Mouse (Mus musculus) lung, embryonic 16.5 days (tissue): ENCODE data around the gene Adtrp. TPM values are rescaled to one million over a fixed set of nuclear protein-coding genes. Genes with fewer than 3 reads are reported as not detected.

Experiments
- ATAC-seq: fragments of 200-750 bp; cut with Nextera tagmentation; 2 replicates; pipeline ENCODE4 v1.8.0; 2017; ENCODE audit warnings: low read depth, mild to moderate bottlenecking, moderate library complexity
- H3K27ac ChIP-seq: fragments of 300-500 bp; sonication (generic); 2 replicates; pipeline ENCODE4 v1.5.1; 2014; ENCODE audit warnings: mild to moderate bottlenecking, control low read depth, low read length
- H3K27me3 ChIP-seq: fragments of 300-500 bp; sonication (generic); 2 replicates; pipeline ENCODE4 v1.6.1; 2014; ENCODE audit warnings: low read depth, low read length, mixed read lengths; ENCODE audit not compliant: control insufficient read depth, insufficient read depth
- H3K36me3 ChIP-seq: fragments of 300-500 bp; sonication (generic); 2 replicates; pipeline ENCODE4 v1.6.1; 2014; ENCODE audit warnings: low read length; ENCODE audit not compliant: control insufficient read depth, insufficient read depth
- H3K4me1 ChIP-seq: fragments of 300-500 bp; sonication (generic); replicated peaks from 2 replicates; pipeline ENCODE4 v1.6.1; 2014; ENCODE audit warnings: low read length, mixed read lengths; ENCODE audit not compliant: control insufficient read depth, insufficient read depth
- H3K4me2 ChIP-seq: fragments of 300-500 bp; sonication (generic); 2 replicates; pipeline ENCODE4 v1.6.1; 2014; ENCODE audit warnings: low read depth, low read length, control low read depth
- H3K4me3 ChIP-seq: fragments of 300-500 bp; sonication (generic); 2 replicates; pipeline ENCODE4 v1.5.1; 2014; ENCODE audit warnings: mild to moderate bottlenecking, low read length, control low read depth
- H3K9ac ChIP-seq: fragments of 300-500 bp; sonication (generic); 2 replicates; pipeline ENCODE4 v1.6.1; 2014; ENCODE audit warnings: low read length, control low read depth
- H3K9me3 ChIP-seq: fragments of 300-500 bp; sonication (generic); 2 replicates; pipeline ENCODE4 v1.6.1; 2016; ENCODE audit warnings: low read length; ENCODE audit not compliant: control insufficient read depth
- WGBS: fragments of 180-500 bp; shearing (Covaris S2); extraction: QIAGEN DNeasy Blood & Tissue Kit; methylation state at CpG from one replicate; pipeline ENCODE4 v1.1.7; 2014; 5-methylcytosine and 5-hydroxymethylcytosine counted together
- polyA plus RNA-seq: library from polyadenylated mRNA; unstranded; fragments of >200 nt; fragmentation: Nextera tagmentation; extraction: Ambion mirVana; gene quantifications from 2 replicates; pipeline ENCODE4 v1.2.1, GENCODE M21; 2015

The Adtrp gene
- polyA plus RNA-seq, 1 experiment from 2014 or later: 0.39 TPM

DNA sequence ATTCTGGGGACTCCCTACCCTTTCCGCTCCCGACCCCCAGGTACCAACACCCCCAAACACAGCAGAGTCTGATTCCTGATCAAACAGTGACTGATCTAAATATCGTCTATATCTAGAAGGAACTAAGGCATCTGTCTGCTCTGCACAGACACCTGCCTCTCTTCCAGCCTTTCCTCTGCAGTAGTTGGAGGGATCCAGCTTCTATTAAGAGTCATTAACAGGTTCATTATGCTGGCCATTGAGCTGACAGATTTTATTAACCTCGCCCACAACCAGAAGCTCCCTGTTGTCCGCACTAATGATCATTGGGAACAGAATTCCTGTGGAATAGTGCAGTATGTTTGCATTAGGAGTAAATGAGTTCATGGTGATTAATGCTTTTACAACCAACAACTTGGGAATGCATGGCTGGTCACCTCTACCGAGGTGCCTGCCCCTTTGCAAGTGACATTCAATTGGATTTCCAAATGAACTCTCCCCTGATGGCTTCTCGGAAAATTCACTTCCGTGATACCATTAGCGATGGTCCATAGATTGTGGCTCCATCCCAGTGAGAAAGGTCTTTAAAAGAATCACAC is 67.8 kb downstream of the Adtrp start:
- Histone ChIP-seq H3K9ac (no peak overlapping the region), H3K27me3 (no peaks in the 10 kb centered on the region), H3K4me1 (no peaks in the 10 kb centered on the region), H3K4me2 (no peak overlapping the region), H3K4me3 (no peak overlapping the region), H3K9me3 (no peaks in the 10 kb centered on the region), H3K27ac (no peak overlapping the region), H3K36me3 (no peaks in the 10 kb centered on the region)
- no peak for ATAC-seq
- WGBS: 87% methylated on average over 9 of the region's 9 CpGs

DNA sequence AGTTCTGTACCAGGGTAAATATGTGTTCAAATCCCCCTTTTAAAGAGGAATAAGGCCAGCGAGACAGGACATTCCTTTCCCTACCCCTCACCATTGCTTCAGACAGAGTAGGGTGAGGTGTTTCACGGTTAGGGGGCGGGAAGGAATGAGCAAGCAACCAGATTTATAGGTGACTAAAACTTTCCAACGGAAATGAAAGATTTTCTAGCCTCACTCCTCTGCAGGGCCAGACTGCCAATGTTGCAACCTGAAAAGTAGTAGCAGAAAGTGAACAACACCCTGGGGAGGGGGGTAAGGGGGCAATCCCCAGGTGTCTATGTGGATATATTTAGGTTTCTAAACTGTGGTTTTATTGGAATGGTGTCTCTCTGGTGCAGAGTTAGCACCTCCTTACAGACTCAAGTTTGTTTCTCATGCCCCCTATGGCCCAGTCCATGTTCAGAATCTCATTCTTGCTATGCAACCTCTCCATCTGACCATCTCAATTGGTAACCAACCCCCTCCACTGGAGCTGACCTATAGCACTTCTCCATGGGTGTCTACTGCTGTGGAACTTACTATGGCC is 73.6 kb downstream of the Adtrp start:
- H3K9me3 ChIP-seq: no peaks in the 10 kb centered on the region
- no peaks in the 10 kb centered on the region for H3K4me1 ChIP-seq
- H3K4me2 ChIP-seq: no peak overlapping the region
- 78% methylated on average over 4 of the region's 4 CpGs for WGBS
- no peak overlapping the region for H3K4me3 ChIP-seq
- H3K36me3 ChIP-seq: no peaks in the 10 kb centered on the region
- H3K27me3 ChIP-seq: no peaks in the 10 kb centered on the region
- no peak overlapping the region for H3K27ac ChIP-seq
- no peak for ATAC-seq
- no peak overlapping the region for H3K9ac ChIP-seq

DNA sequence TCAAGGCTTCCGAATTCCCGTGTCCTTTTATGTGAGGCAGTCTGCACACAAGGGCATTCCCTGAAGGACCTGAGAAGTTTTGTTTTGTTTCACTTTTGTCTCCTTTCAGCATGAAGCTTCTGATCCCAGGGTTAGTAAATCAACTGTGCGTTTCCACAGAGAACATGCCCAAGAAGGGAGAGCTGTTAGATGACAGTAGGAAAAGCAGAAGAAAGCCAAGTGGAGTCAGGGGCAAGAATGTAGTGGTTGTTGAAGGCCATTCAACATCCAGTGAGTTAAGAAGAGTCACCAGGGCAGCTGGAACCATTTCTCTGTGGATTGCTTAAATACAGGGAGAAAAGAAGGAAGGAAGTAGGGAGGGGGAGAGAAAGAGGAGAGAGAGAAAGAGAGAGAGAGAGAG is 76.4 kb downstream of the Adtrp start:
- WGBS: 41% methylated on average over 3 of the region's 3 CpGs
- Histone ChIP-seq H3K9ac (no peak overlapping the region), H3K27ac (no peak overlapping the region)

DNA sequence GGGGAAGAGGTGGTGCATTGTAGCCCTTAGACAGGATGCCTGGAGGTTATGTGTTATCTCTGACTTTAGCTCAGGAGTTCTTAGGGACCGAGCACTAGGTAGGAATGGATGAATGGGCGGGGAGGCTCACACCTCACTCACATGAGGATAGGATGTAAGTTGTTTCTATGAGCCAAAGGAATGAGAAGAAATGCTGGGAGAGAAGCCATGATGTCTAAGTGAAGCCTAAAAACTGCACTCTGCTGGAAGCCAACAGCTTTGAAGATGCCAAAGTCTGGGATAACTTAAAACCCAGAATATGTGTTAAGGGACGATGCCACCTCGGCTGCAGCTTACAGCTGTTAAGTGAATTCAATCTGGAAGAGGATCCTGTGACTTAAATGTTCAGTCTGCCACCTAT is 79.5 kb downstream of the Adtrp start:
- WGBS: 87% methylated on average over 4 of the region's 4 CpGs
- Histone ChIP-seq H3K4me1 (no peaks in the 10 kb centered on the region), H3K36me3 (no peaks in the 10 kb centered on the region), H3K27ac (no peak overlapping the region), H3K9me3 (no peaks in the 10 kb centered on the region), H3K4me2 (no peak overlapping the region), H3K4me3 (no peak overlapping the region), H3K27me3 (no peaks in the 10 kb centered on the region), H3K9ac (no peak overlapping the region)
- no peak for ATAC-seq

More for the DNA sequence above, 76.4 kb downstream of the Adtrp start:
- Histone ChIP-seq H3K4me1 (no peaks in the 10 kb centered on the region), H3K4me3 (no peak overlapping the region), H3K27me3 (no peaks in the 10 kb centered on the region), H3K9me3 (no peaks in the 10 kb centered on the region), H3K4me2 (no peak overlapping the region), H3K36me3 (no peaks in the 10 kb centered on the region)
- ATAC-seq: no peak

DNA sequence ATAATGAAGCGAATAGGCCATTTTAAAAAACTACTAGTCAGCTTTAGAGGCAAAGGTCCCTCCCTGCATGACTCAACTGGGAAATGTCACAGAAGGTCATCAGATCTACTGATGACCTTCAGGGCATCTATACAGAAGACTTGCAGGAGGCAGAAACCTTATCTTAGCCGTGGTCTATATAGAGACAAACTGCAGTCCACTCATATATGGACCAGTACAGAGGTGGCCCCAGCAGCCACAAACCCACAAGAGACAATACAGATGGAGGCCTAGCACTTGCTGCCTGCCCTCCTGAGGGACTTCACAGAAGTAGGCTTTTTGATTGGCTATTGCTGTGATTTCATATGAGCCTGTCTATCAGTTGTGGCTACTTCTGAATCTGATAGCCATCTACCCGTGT is 85.5 kb downstream of the Adtrp start:
- Histone ChIP-seq H3K9ac (no peak overlapping the region), H3K36me3 (no peaks in the 10 kb centered on the region), H3K4me1 (no peaks in the 10 kb centered on the region; the same call in 1 of the 2 replicates), H3K9me3 (no peaks in the 10 kb centered on the region), H3K4me3 (no peak overlapping the region), H3K4me2 (no peak overlapping the region), H3K27me3 (no peaks in the 10 kb centered on the region), H3K27ac (no peak overlapping the region)
- no peak for ATAC-seq
- WGBS: 72% methylated on average over 3 of the region's 3 CpGs

DNA sequence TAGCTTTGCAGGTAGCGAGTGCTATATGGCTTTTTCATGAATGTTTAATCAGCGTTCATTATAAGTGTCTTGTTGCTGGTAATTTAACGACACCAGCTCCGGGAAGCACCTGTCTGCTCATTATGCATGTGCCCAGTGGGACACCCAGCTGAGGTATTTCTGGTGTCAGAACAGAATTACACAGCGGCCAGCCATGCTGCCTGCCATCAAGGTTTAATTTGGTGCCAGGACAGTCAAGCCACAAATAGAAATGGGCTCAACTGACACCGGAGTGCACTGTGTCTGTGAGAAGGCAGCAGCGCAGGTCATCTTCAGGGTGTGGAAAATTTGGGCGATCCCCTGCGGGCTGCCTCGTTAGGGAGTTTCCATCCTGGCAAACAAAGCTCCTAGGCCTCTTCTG is 87.0 kb downstream of the Adtrp start:
- Histone ChIP-seq H3K9me3 (no peaks in the 10 kb centered on the region), H3K27me3 (no peaks in the 10 kb centered on the region), H3K4me1 (no peaks in the 10 kb centered on the region; the same call in 1 of the 2 replicates), H3K4me3 (no peak overlapping the region), H3K36me3 (no peaks in the 10 kb centered on the region), H3K27ac (no peak overlapping the region), H3K9ac (no peak overlapping the region), H3K4me2 (no peak overlapping the region)
- 50% methylated on average over 10 of the region's 10 CpGs for WGBS
- ATAC-seq: no peak

DNA sequence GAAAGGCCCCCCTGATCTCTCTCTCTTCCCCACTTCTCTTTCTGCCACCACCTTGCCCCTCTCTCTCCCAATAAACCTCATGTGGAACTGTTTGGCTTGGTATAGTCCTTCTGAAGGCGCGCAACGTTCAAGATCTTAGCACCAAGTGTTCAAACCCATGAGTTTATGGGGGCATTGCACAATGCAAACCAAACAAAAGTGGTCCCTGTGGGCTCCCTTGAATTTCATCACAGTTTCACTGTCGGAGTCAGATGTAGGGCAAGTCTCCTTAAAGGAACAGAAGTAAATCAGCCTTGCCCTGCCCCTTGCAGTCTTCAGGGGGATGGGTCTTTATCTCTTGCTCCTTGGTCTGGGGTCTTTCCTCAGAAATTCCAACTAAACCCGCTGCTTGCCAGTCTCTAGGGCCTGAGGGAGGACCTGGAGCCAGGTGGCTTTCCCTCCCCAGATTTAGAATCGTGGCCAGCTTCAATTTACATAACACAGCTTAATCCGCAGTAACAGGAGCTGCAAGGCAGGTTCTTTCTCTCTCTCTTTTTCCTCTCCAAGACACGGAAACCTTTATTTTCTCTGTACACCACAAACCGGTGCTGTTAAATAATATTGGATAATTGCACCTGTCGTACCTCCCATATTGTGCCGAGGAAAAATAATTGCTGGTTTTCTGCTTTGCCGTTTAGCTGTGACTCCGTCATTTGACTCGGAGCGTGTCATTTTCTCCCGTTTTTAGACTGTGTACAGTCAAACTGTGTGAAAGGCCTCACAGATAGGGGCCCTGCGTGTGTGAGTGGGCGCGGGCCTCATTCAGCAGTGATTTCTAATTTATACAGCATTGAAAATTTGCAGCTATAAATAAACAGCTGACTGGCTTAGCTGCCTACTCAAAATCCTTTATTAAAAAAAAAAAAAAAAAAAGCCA is 88.7 kb downstream of the Adtrp start:
- 67% methylated on average over 19 of the region's 19 CpGs for WGBS
- H3K9ac ChIP-seq: no peak overlapping the region
- no peak overlapping the region for H3K4me2 ChIP-seq
- ATAC-seq: no peak
- H3K4me3 ChIP-seq: no peak overlapping the region
- no peaks in the 10 kb centered on the region; the same call in 1 of the 2 replicates for H3K4me1 ChIP-seq
- no peaks in the 10 kb centered on the region for H3K36me3 ChIP-seq
- no peaks in the 10 kb centered on the region for H3K9me3 ChIP-seq
- no peaks in the 10 kb centered on the region for H3K27me3 ChIP-seq
- no peak overlapping the region for H3K27ac ChIP-seq

DNA sequence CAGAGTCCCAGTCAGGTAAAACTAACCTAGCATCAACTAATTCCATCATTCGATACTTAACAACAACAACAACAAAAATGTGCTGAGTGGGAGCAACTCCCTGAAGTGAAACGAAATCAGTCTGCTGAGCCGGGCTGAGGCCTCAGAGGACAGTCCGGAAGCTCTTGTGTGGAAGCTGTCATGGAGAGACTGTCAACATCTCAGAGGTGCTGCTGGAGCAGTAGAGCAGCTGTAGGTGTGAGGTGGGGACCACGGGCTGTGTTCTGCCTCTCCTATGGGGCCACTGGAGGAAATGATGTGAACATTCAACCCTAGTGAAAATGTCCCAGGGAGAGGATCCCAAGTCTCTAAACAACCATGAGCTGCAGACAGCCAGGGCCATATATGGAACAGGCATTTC is 94.4 kb downstream of the Adtrp start:
- Histone ChIP-seq H3K27me3 (no peaks in the 10 kb centered on the region), H3K9me3 (no peaks in the 10 kb centered on the region), H3K36me3 (no peaks in the 10 kb centered on the region), H3K4me1 (no peaks in the 10 kb centered on the region), H3K27ac (no peak overlapping the region), H3K9ac (no peak overlapping the region), H3K4me3 (no peak overlapping the region), H3K4me2 (no peak overlapping the region)
- 47% methylated on average over 5 of the region's 5 CpGs for WGBS
- no peak for ATAC-seq

DNA sequence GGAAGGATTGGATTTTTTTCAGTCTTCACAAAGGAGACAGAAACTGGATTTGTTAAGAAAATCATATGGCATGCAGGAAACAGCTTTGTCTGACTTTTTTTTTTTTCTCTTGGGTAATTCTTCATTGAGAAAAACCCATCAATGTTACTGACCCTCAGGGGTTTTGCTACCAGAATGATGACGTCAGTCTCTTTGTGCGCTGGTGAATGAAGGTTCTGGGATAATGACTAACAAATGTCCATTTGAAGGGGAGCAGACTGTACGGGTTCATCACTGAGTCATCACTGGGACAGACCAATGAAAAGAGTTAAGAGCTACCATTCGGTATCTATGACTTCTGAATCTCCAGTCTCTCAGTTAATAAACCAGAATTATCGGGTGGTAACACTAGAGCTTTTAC is 97.0 kb downstream of the Adtrp start:
- Histone ChIP-seq H3K4me1 (no peaks in the 10 kb centered on the region), H3K36me3 (no peaks in the 10 kb centered on the region), H3K27ac (no peak overlapping the region), H3K9me3 (no peaks in the 10 kb centered on the region), H3K4me2 (no peak overlapping the region), H3K27me3 (no peaks in the 10 kb centered on the region), H3K4me3 (no peak overlapping the region), H3K9ac (no peak overlapping the region)
- WGBS: 70% methylated on average over 5 of the region's 5 CpGs
- no peak for ATAC-seq
